Mouse (Mus musculus): ENCODE measurements around the gene Fat1. TPM values are rescaled to one million over a fixed set of nuclear protein-coding genes. Genes with fewer than 3 reads are reported as not detected.

Gene Fat1
- 10 to 100 TPM; 18.8 to 19.0 TPM for total RNA-seq (2021)

DNA sequence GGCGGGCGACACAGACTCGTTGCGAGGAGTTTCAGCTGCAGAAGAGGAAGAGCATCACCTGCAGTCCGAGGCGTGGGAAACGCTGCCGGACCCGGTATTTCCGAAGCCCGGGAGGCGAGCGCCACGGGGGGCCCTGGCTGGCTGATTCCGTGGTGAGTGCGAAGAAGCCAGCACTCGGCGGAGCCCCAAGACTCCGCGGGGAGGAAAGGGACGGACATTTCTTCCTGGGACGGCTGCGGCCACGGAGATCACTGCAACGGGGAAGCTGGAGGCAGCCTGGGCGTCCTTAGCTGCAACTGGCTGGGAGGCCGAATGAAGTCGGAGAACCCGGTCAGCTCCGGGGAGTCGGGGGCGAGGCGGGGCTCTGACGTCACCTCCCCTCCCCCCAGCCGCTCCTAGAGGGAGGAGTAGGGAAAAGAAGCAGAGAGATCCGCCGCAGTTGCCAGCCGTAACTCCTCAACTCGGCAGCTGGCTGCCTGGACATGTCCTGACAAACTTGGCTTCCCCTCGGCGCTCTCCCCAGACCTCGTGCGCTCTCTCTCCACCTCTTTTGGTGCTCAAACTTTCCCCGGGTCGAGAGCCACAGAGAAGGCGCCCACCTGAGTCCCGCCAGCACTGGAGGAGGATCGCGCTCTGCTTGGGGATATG, at the start of gene Fat1:
Fat1 (plus strand) TSS at position 598 of the 648 bp plus-strand sequence.
- intact Hi-C loops (cut with DNase I), result loop anchor here (5.0 kb wide), 1 partner anchor 238 kb away; no protein-coding TSS in a partner anchor
- peak; percentile 83 for DNase-seq (ENCODE audit: low spot score)

DNA sequence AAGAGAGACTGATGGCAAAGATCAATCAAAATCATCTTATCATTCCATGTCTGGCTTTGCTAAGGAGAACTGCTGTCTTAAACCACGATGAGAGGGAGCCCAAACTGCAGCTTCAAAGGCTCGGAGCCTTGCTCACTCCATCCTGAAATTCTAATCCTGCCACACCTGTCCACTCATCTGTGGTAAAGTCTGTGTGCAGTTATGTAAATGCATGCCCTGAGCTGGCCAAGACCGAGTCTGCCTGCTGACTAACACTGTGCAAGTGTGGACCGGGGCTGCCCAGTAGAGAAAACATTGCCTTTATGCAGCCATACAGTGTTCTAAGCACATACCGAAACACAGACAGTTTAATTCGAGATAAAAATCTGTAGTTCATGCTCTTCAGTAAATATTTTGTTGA, 40.6 kb upstream of the Fat1 start:
- intact Hi-C loops (cut with DNase I), result no loop called here
- DNase-seq (ENCODE audit: low spot score), result no peak

DNA sequence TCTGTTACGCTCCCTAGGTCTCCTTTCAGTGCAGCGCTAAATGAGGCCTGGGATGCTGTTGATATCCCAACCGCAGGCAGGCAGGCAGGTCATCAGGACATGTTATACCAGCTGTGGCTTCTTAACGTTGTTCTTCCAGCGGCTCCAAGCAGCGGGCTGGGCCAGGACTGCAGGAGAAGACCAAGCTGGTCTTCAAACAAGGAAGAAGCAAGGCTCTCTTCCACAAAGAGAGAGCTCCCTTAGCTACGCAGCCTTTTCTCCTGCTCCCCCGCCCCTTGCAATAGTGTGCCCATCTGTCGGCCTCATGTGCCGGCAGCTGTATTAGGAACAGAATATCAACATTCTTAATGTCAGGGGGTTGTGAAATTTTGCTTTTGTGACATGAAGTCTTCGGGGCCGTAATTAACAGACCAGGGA, 35.7 kb upstream of the Fat1 start:
- no peak for DNase-seq (ENCODE audit: low spot score)
- intact Hi-C loops (cut with DNase I), result no loop called here

DNA sequence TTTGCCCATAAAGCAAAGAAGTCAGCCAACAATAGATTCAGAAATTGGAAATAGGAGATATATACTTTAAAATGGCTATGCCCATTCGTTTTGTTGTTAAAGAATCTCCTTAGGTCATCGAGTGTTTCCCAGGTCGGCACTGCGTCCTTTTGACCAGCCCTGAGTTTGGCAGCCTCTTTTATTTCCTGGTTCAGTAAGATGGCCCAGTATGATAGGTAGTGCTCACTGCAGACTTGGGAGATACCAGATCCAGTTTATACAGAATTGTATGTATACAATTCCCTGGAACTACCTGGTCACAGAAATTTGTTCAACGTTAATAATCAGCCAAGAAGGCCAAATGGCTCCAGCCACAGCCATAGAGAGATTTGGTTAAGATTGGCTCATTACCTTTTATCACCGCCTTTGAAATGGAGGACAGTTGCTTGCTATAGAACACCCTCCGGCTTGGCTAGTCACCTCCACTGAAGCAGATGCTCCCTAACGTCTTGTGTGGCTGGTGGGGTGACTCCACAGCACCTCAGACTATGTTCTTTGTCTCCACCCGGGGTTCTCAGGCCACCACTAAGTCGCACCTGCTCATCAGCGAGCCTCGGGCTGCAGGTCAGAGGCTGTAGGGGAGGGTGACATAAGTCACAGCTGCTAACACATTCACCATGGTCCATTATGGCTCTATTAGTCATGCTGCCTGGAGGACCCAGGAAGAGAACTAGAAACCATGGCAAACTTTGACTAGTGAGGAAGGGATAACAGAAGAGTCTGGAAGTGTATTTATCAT, 23.9 kb upstream of the Fat1 start:
- intact Hi-C loops (cut with DNase I), result no loop called here

DNA sequence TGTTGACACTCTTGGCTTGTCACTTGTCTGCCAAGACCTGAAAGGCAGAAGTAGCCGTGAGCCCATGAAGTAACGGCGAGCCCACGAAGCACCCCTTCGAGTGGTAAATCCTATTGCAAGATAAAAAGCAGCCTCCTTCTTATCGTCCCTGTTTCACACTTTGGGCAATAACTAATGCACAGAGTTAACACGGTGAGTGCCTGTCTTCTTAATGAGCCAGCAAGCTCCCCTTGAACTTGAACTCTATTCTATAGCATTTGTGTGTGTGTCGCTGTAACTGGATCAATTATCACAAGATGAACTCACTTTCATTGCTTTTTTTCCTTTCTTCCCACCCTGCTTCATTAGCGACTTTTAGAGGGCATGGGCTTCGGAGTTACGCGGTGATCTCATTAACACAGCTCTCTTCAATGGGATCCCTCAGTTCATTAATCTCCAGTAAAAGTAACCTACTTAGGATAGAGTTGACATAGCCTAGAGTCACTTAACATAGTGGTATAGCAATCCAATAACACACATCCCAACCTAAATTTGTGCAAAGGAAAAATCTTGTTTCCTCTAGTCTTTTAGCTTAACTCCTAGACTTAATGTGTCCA, 15.7 kb upstream of the Fat1 start:
- intact Hi-C loops (cut with DNase I), result no loop called here

More for the DNA sequence above, 23.9 kb upstream of the Fat1 start:
- DNase-seq (ENCODE audit: low spot score), result no peak

DNA sequence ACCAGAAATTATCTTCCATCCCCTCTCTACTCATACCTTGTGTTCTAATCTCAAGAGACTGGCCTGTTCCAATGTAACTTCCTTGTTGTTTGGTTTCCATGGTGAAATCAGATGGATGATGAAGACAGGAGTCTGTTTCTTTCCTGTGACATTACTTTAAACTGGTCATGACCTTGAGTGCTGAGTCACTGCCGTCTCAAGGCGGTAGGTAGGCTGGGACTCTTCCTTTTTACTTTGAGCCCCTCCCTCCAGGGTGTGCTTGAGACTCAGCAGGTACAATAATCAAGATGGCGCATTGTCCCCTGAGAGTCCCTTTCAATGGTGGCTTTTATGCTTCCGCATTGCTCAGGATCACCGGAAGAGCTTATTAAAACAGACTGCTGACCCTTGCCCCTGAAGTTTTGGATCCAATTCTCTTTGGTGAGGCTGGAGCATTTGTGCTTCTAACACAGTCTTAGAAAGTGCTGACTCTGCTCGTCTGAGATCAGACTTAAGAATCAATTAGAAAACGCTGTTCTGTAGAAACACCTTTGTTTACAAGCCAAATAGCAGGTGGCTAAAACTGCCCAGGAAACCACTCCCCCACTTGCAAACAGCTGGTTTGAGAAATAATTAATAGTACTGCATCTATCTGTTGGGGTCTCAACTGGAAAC, 14.7 kb upstream of the Fat1 start:
- DNase-seq (ENCODE audit: low spot score), result no peak
- intact Hi-C loops (cut with DNase I), result no loop called here

More for the DNA sequence above, 15.7 kb upstream of the Fat1 start:
- no peak for DNase-seq (ENCODE audit: low spot score)

DNA sequence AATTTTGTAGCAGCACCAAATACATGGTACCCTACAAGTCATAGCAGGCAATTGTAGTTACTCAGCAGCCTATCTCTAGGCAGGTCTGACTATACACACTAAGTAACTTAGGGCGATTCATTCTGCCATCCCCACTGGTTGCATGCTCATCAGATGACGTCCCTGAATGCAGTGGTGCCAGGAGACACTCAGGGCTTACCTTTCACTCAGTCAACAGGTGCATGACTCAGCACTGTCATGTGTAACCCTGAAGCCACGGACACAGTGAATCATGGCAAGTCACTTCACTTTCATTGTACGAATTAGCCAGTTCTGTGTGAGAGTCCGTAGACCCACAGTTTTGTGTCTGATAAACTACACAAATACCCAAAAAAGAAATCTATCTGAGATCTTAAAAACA, 10.3 kb upstream of the Fat1 start:
- intact Hi-C loops (cut with DNase I), result no loop called here
- no peak for DNase-seq (ENCODE audit: low spot score)

DNA sequence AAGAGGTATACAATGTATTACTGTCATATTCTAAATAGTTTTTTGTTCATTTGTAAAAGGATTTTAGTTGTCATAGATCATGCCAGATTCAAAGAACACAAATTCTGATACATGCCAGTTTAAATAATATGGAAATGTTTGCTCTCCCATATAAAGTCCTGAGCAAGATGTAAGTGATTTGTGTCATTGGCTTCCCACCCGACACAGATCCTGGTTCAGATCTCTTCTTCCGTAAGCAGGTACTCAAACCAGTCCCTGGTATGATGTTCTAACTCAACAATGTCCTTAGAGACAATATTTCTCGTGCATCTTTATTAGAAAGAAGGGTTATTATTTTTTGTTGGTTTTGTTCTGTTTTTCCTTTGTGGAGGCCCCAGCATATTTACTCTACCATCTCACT, 5.2 kb upstream of the Fat1 start:
- intact Hi-C loops (cut with DNase I), result no loop called here
- no peak for DNase-seq (ENCODE audit: low spot score)

DNA sequence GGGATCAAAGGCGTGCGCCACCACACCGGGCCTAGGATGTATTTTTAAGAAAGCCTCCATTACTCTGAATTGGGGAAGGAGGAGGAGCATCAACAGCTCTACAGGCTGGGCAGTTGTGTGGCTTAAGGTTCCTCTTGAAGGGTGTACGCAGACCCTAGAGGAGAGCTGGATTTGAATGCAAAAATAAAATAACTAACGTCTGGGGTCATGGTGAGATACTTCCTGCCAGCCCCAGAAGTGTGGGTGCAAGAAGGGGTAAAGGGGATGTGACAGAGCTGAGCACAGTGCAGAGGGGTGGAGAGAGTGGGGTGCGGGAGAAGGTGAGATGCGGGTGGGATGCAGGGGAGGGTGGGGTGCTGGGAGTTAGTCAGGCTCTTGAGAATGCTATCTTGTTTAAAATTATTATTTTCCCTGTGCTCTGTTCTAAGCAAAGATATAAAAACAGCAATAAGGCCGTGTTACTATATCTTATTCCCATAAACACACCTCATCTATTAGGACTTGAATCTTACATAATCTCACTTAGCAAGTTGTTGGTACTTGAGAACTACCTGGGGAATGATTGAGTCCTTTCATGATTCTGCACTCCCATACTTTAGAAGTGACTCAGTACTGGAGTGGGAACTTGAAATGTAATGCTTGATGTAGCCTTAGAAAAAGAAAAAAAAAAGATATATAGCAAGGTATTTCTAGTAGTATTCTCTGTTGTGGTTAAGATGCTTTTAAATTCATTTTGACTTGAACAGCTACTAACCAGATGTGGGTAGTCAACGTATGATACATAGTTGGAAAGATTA, 2.5 kb upstream of the Fat1 start:
- DNase-seq (ENCODE audit: low spot score), result no peak
- intact Hi-C loops (cut with DNase I), result no loop called here

DNA sequence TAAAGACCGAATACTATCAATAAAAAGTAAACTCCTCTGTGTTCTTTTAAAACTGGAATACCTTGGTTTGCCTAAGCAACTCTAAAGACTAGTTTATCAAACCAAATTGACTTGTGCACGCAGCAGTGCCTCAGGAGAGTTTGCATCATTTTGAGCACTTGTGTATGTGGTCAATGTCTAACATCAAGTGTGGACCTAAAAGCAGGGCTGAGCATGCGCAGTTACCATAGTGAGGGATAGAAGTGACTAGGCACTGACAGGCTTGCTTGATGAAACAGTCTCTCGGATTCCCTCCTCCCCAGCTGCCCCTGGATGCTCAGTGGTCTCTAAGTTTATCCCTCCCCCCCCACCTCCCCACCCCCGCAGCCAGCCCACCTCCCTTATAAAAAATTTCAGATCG, 1.8 kb upstream of the Fat1 start:
- intact Hi-C loops (cut with DNase I), result no loop called here
- DNase-seq (ENCODE audit: low spot score), result no peak

DNA sequence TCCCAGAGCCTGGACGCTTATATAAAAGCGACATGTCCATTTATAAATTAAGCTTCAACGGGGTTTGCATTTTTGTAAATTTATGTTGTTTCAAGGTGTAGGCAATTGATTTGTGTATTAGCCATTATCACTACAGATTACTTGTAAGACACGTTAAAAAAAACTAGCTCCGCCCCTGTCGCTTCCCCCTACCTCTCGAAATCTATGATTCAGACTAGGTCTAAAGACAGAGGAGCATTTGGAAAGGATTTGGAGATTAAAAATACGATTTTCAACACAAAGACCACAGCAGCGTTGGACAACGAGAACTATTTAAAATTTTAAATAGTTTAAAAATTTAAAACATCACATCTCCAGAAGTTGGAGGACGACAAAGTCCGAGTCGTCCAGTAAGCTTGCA, 831 bp upstream of the Fat1 start:
- no peak for DNase-seq (ENCODE audit: low spot score)
- intact Hi-C loops (cut with DNase I), result no loop called here

DNA sequence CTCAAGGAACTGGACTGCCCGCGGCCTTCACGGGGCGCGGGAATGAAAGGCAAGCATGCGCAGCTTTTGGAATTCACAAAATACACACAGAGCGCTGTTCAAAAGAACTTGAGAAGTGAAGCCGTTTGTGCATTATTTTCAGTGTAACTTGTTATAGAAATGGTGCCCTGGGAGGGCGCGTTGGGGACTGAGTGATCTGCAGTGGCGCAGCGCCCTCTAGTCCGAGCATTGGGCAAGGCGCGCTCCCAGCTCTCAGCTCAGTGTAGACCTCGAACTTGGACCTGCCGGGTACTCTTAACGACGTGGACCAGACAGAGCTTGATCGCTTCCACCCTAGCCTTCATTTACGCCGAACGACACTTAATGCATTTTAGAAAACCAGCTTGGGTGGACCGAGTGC, 494 bp downstream of the Fat1 start:
- intact Hi-C loops (cut with DNase I), result loop anchor here (5.0 kb wide), 1 partner anchor 238 kb away; no protein-coding TSS in a partner anchor
- peak; percentile 59 for DNase-seq (ENCODE audit: low spot score)

DNA sequence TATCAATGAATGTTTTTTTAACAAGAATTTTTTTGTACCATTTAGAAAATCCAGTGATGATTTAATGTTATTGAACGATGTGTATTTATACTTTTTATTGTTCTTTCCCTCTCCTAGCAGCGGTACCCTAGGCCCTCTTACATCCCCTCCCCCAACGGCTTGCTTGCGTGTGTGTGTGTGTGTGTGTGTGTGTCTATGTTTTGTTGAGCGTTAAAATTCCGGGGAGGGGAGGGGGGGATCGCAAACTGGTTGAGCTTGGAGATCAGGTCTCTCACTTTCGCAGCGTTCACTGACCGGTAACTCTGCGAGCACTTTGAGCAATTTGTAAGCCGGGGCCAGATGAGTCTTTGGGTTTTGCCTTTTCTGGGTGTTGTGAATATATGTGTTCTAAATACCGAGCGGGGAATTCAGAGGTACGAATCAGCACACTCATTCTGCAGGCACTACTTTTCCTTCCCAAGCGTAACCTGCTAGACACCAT, 1.3 kb downstream of the Fat1 start:
- intact Hi-C loops (cut with DNase I), result loop anchor here (5.0 kb wide), 1 partner anchor 239 kb away; no protein-coding TSS in a partner anchor

DNA sequence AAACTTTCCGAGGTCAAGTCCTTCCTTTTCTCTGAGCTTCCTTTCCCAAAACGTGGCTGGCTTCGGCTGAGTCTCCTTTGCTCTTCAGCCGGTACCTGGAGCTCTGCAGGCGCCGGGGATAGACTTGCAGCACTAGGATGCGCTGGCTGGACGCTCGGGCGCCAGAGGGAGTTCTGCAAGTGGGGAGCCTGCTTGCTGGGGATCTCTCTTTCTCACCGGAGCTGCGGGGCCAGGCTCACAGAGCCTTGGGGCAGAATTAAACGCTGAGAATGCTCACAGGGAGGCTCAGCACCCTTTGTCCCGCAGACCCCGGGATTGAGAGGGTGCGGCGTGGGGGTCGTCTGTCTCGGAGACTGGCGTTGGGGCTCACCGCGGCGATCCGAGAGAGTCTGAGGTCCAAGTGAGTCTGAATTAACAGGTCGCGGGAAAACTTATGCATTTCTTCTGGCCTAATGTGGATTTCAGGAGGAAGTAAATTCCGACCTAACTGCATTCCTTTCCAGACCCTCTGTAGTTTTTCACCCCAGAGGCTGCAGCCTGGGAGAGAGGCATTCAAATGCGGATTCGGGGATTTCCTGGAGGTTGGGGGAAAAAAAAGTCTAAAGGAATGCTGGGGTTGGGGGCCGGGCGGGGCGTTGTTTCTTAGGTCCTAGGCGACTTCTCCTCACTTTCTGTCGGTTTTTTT, 2.0 kb downstream of the Fat1 start:
- intact Hi-C loops (cut with DNase I), result loop anchor here (5.0 kb wide), 1 partner anchor 240 kb away; no protein-coding TSS in a partner anchor

More for the DNA sequence above, 1.3 kb downstream of the Fat1 start:
- no peak for DNase-seq (ENCODE audit: low spot score)

DNA sequence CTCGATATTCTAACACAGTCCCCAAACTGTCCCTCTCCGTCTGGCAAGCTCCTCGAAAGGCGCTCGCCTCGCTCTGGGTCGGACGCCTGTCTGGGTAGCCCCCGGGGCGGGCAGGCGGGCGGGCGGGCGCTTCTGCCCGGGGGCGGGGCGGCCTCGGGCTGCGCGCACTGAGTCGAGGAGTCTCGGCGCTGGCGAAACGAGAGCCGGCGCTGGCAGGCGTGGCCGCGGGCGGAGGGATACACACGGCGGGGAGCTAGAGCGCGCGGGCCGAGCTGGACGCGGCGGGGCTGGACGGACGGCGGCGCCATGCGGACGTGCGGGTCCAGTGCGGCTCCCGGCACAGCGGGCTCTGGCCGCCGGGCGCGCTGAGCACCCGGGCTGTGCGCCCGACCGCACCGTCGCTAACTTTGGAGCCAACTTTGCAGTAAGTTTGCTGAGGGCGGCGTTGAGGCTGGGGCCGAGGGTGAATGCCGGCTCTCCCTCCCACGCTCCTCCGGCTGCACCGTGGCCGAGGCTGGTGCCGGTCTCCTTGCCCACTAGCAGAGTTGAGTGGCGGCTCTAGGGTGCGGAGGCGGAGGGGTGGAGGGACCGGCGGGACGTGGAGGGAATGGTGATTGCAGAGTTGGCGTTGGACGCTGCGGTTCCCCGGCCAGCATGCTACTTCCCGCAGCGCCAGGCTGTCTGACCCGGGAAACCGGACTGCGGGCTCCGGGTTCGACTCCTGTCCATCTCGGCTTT, 2.8 kb downstream of the Fat1 start:
- DNase-seq (ENCODE audit: low spot score), result peak; percentile 84
- intact Hi-C loops (cut with DNase I), result loop anchor here (2.0 to 5.0 kb wide), 2 partner anchors 47 to 241 kb away; no protein-coding TSS in a partner anchor

More for the DNA sequence above, 2.0 kb downstream of the Fat1 start:
- no peak for DNase-seq (ENCODE audit: low spot score)

DNA sequence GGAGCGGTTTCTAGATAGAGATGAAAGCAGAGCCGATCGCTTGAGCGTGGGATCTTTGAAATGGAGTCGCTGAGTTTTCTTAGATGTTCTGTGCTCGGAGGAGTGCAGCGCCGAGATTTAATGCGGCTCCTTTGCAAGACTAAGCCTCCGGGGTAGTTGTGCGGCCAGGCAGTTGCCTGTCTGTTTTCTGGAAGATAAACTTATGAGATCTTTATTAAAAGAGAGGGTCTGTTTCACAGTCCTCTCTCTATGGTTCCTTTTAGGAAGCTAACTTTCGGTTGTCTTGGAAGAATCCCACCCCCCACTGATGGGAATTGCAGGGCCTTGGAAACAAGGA, 3.4 kb downstream of the Fat1 start:
- intact Hi-C loops (cut with DNase I), result loop anchor here (2.0 to 5.0 kb wide), 2 partner anchors 46 to 241 kb away; no protein-coding TSS in a partner anchor

DNA sequence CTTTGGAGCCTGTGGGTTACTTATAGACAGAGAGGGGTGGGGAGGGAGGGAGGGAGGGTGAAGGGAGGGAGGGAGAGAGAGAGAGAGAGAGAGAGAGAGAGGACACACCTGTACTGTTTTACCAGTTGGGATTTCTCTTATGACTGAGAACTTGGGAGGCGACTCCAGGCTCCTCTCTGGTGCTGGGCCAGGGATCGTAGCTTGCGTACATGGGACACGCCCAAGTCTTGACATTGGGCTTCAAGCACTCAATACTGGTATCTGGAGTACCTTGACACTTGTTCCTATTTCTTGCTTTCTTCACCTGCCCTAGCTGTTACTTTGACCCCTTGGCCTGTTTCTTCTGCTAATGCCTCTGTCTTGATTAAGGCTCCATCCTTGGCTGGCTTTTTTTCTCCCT, 10.3 kb downstream of the Fat1 start:
- DNase-seq (ENCODE audit: low spot score), result no peak
- intact Hi-C loops (cut with DNase I), result no loop called here

More for the DNA sequence above, 3.4 kb downstream of the Fat1 start:
- DNase-seq (ENCODE audit: low spot score), result no peak

DNA sequence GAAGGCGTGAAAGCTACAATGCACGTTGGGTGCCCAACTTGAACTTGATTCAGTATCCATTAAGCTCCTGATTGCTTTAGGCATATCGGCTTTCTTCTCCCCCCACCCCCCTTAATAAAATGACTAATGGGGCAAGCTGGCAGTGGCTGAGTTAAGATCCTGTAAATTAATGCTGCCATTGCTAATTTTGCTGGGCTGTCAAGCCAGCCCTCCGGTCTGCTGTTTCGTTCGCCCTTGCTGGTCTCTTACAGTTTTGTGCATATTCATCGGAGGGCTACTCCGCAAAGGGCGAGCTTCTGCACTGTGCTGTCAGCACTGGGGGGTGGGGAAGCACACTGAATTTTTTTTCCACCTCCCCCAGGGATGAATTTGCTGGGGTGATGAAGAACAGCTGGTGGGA, 13.3 kb downstream of the Fat1 start:
- intact Hi-C loops (cut with DNase I), result no loop called here
- no peak for DNase-seq (ENCODE audit: low spot score)

All from heart, postnatal 25 days (tissue).